Mouse (Mus musculus) lung, embryonic 14.5 days (tissue): Measurements from ENCODE around the gene Ttyh1. TPM values are rescaled to one million over a fixed set of nuclear protein-coding genes. Genes with fewer than 3 reads are reported as not detected.

Source experiments
- ATAC-seq: fragments of 200-750 bp; cut with Nextera tagmentation; 2 replicates; pipeline ENCODE4 v1.8.0; 2017; ENCODE audit warnings: mild to moderate bottlenecking, moderate TSS enrichment, moderate library complexity; ENCODE audit not compliant: insufficient read depth
- DNase-seq: peaks from one replicate; pipeline ENCODE4 v3.0.0-alpha.2; 2015
- H3K27ac ChIP-seq: fragments of 300-500 bp; sonication (generic); 2 replicates; pipeline ENCODE4 v1.5.1; 2014; ENCODE audit warnings: low read depth, mild to moderate bottlenecking, moderate library complexity
- H3K27me3 ChIP-seq: fragments of 300-500 bp; sonication (generic); 2 replicates; pipeline ENCODE4 v1.6.1; 2014; ENCODE audit warnings: low read length, control low read depth; ENCODE audit not compliant: insufficient read depth
- H3K36me3 ChIP-seq: fragments of 300-500 bp; sonication (generic); 2 replicates; pipeline ENCODE4 v1.6.1; 2014; ENCODE audit warnings: control low read depth; ENCODE audit not compliant: insufficient read depth
- H3K4me1 ChIP-seq: fragments of 300-500 bp; sonication (generic); 2 replicates; pipeline ENCODE4 v1.6.1; 2014; ENCODE audit warnings: antibody characterized with exemption, control low read depth; ENCODE audit not compliant: insufficient read depth
- H3K4me2 ChIP-seq: fragments of 300-500 bp; sonication (generic); 2 replicates; pipeline ENCODE4 v1.6.1; 2014; ENCODE audit warnings: mild to moderate bottlenecking
- H3K4me3 ChIP-seq: fragments of 300-500 bp; sonication (generic); 2 replicates; pipeline ENCODE4 v1.5.1; 2014; ENCODE audit warnings: low read depth, low read length
- H3K9ac ChIP-seq: fragments of 300-500 bp; sonication (generic); 2 replicates; pipeline ENCODE4 v1.6.1; 2014
- H3K9me3 ChIP-seq: fragments of 300-500 bp; sonication (generic); 2 replicates; pipeline ENCODE4 v1.6.1; 2016; ENCODE audit warnings: low read depth, low read length, control low read depth
- CTCF ChIP-seq: IDR thresholded peaks from 2 replicates; pipeline ENCODE4 v1.5.1; 2016; ENCODE audit warnings: antibody characterized with exemption, low read depth
- WGBS: fragments of 180-500 bp; shearing (Covaris S2); extraction: QIAGEN DNeasy Blood & Tissue Kit; methylation state at CpG from one replicate; pipeline ENCODE4 v1.1.7; 2014; 5-methylcytosine and 5-hydroxymethylcytosine counted together
- polyA plus RNA-seq: library from polyadenylated mRNA; unstranded; fragments of >200 nt; fragmentation: Nextera tagmentation; extraction: Ambion mirVana; gene quantifications from 2 replicates; pipeline ENCODE4 v1.2.1, GENCODE M21; 2014

Ttyh1 gene
- polyA plus RNA-seq, 1 experiment from 2014 or later = 2.6 TPM

GRCm38 (mm10) chr7:4144766-4145551 lies 25.8 kb downstream of the Ttyh1 start:
- no peak for DNase-seq
- Histone ChIP-seq H3K27ac (no peak overlapping the region), H3K4me3 (no peak overlapping the region), H3K9me3 (no peaks in the 10 kb centered on the region), H3K27me3 (no peaks in the 10 kb centered on the region), H3K36me3 (peaks cover 84% of the 10 kb centered on the region), H3K4me2 (no peak overlapping the region), H3K4me1 (no peaks in the 10 kb centered on the region), H3K9ac (no peak overlapping the region)
- TF ChIP-seq CTCF = no peak
- WGBS = 94% methylated on average over 20 of the region's 20 CpGs
- ATAC-seq = no peak

GRCm38 (mm10) chr7:4145552-4146190 lies 26.5 kb downstream of the Ttyh1 start:
- Histone ChIP-seq H3K4me3 (no peak overlapping the region), H3K27ac (no peak overlapping the region), H3K4me1 (no peaks in the 10 kb centered on the region; the same call in 1 of the 2 replicates), H3K27me3 (no peaks in the 10 kb centered on the region), H3K9me3 (no peaks in the 10 kb centered on the region), H3K9ac (no peak overlapping the region), H3K36me3 (peaks cover 77% of the 10 kb centered on the region), H3K4me2 (no peak overlapping the region)
- TF ChIP-seq CTCF = peak; percentile 82
- WGBS = 69% methylated on average over 6 of the region's 6 CpGs
- no peak for ATAC-seq
- DNase-seq = peak; percentile 71

GRCm38 (mm10) chr7:4146241-4147180 lies 27.3 kb downstream of the Ttyh1 start:
- ATAC-seq (no peak), DNase-seq (no peak)
- H3K4me3 ChIP-seq = no peak overlapping the region
- H3K4me2 ChIP-seq = no peak overlapping the region
- TF ChIP-seq CTCF = no peak
- peaks cover 2% of the 10 kb centered on the region for H3K27me3 ChIP-seq
- no peaks in the 10 kb centered on the region for H3K9me3 ChIP-seq
- peaks cover 74% of the 10 kb centered on the region for H3K36me3 ChIP-seq
- WGBS = 89% methylated on average over 23 of the region's 23 CpGs
- no peak overlapping the region for H3K27ac ChIP-seq
- no peaks in the 10 kb centered on the region; the same call in 1 of the 2 replicates for H3K4me1 ChIP-seq
- H3K9ac ChIP-seq = no peak overlapping the region

GRCm38 (mm10) chr7:4147371-4147770 lies 28.2 kb downstream of the Ttyh1 start:
- ATAC-seq (no peak), DNase-seq (no peak)
- H3K9me3 ChIP-seq = no peaks in the 10 kb centered on the region
- no peak for TF ChIP-seq CTCF
- peaks cover 65% of the 10 kb centered on the region for H3K36me3 ChIP-seq
- H3K4me1 ChIP-seq = no peaks in the 10 kb centered on the region; the same call in 1 of the 2 replicates
- no peak overlapping the region for H3K4me3 ChIP-seq
- peaks cover 6% of the 10 kb centered on the region for H3K27me3 ChIP-seq
- no peak overlapping the region for H3K9ac ChIP-seq
- no peak overlapping the region for H3K27ac ChIP-seq
- WGBS = 79% methylated on average over 20 of the region's 20 CpGs
- no peak overlapping the region for H3K4me2 ChIP-seq

- H3K27me3 ChIP-seq = peaks cover 6% of the 10 kb centered on the region
- H3K4me1 ChIP-seq = no peaks in the 10 kb centered on the region; the same call in 1 of the 2 replicates
- 54% methylated on average over 4 of the region's 4 CpGs for WGBS
- no peak overlapping the region for H3K27ac ChIP-seq
- peak; percentile 54 for DNase-seq
- H3K4me2 ChIP-seq = peak overlapping the region; percentile 92; the same call in 1 of the 2 replicates
- H3K9me3 ChIP-seq = no peaks in the 10 kb centered on the region
- TF ChIP-seq CTCF = no peak
- peaks cover 60% of the 10 kb centered on the region for H3K36me3 ChIP-seq
- 0 out of 2 replicates have a peak overlapping the region, but pooled peaks have one; percentile 71 for H3K4me3 ChIP-seq
- H3K9ac ChIP-seq = no peak overlapping the region
- ATAC-seq = no peak
Observed at GRCm38 (mm10) chr7:4147836-4148235, 28.6 kb downstream of the Ttyh1 start.

- Histone ChIP-seq H3K27me3 (peaks cover 6% of the 10 kb centered on the region), H3K9me3 (no peaks in the 10 kb centered on the region), H3K27ac (peak overlapping the region; percentile 96), H3K4me3 (peak overlapping the region; percentile 71), H3K9ac (peak overlapping the region; percentile 68), H3K4me1 (no peaks in the 10 kb centered on the region; the same call in 1 of the 2 replicates), H3K36me3 (peaks cover 53% of the 10 kb centered on the region), H3K4me2 (peak overlapping the region; percentile 92)
- DNase-seq = peak; percentile 59
- ATAC-seq = no peak; the same call in 1 of the 2 replicates
- 30% methylated on average over 18 of the region's 18 CpGs for WGBS
- no peak for TF ChIP-seq CTCF
Observed at GRCm38 (mm10) chr7:4148341-4149208, 29.4 kb downstream of the Ttyh1 start.
